Mouse (Mus musculus) inflammation-experienced regulatory T-cells, adult 6 months (primary cell): ENCODE measurements around the gene AI987944. TPM values are rescaled to one million over a fixed set of nuclear protein-coding genes. Genes with fewer than 3 reads are reported as not detected.

Experiments used
- ATAC-seq: one replicate; pipeline ENCODE4 v1.8.0; 2017
- polyA plus RNA-seq, 3 experiments: library from polyadenylated mRNA; unstranded; fragments of 100-300 nt; shearing (Covaris generic); gene quantifications; one replicate each; pipeline ENCODE4 v1.2.1; 2017

Gene AI987944
- polyA plus RNA-seq: 10 to 100 TPM; 37.8 to 54.1 (median 53.2) TPM

DNA sequence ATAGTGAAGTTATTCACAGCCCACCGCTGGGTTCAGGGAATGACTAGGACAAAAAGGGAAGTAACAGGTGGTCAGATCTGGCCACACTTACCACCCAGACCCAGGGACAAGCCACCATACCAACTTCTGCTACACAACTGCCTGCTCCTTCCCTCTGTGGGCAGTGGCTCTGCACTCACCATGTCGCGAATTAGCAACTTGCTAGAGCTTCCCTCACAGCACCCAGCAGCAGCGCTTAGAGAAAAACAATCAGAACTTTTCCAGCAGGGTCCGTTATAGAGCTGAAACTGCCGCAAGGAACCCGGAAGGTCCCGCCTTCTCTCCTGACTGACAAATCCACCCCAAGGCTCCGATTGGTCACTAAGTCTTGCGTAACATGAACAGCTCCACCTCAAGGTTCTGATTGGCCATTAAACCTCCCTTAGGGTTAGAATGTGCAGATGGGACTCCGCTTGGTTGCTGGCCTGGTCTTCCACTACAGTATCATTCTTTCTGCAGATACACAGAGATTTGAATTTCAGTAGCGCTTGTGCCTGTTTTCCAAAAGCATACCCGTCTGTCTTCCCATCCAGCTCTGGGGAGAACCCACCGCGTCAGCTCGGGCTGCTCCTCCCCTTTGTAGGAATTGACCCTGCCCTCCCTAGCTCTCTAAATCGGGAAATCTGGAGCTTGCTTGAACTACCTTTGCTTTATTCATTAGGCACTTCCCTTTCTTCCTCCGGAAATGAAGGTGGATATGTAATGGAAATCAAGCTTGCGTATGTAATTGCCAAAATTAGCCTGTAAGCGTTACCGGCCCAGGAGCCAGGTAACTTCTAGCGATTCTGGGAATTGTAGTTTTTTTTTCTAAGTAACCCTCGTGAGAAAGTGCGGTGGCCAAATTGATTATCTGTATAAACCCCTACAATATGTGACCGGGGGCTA is at the start of gene AI987944:
AI987944 (minus strand) TSS at position 332 of the 924 bp plus-strand sequence.
- peak; percentile 96 for ATAC-seq

DNA sequence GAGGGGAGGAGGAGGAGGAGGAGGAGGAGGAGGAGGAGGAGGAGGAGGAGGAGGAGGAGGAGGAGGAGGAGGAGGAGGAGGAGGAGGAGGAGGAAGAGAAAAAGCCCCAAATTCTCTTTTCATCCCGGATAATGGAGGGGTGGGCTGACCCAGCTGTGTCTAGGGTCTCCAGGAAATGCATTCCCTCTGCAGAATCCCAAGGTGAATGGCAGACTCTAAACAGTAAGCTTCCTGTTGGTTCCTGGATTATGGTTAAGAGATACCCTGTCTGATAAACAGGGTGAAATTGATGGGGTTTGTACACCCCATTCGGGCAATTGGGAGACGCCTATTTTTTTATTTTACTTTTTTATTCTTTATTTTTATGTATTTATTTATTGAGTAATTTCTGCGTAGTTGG is 951 bp upstream of the AI987944 start:
- no peak for ATAC-seq

Other genes starting within 250 kb of the AI987944 start
- gene Gm5592, start 239.5 kb downstream of the AI987944 start, polyA plus RNA-seq: not detected
- gene Vmn2r57, start 55.3 kb upstream of the AI987944 start, polyA plus RNA-seq: under 1 TPM in 1 of 3 experiments, not detected in 2; 0.06 TPM
- gene Gm20449, start 106.0 kb upstream of the AI987944 start, polyA plus RNA-seq: not detected
- 10 to 100 TPM; 17.5 to 21.3 (median 21.2) TPM for gene AW146154, start 106.5 kb upstream of the AI987944 start, polyA plus RNA-seq
- under 1 TPM in 1 of 3 experiments, not detected in 2; 0.24 TPM for gene Gm6871, start 180.3 kb upstream of the AI987944 start, polyA plus RNA-seq
- gene 2610021A01Rik, start 205.9 kb upstream of the AI987944 start, polyA plus RNA-seq: 10 to 100 TPM; 20.2 to 27.6 (median 21.7) TPM
- 10 to 100 TPM in 2 of 3 experiments, 1 to 10 TPM in 1; 7.8 to 15.8 (median 14.4) TPM for gene Zfp788, start 239.8 kb upstream of the AI987944 start, polyA plus RNA-seq